Mouse (Mus musculus): ENCODE measurements around the gene Olfr1423.
"Not testable (repeated sequence)": the region's sequence is repeated elsewhere in the genome, so short reads cannot be mapped to it uniquely, and the experiment has no call there.

- TF ChIP-seq CTCF (IDR thresholded peaks at IDR 0.05; ENCODE audit: borderline replicate concordance, extremely low read depth, insufficient read depth, insufficient read length); POLR2A (IDR thresholded peaks at IDR 0.05; ENCODE audit: borderline replicate concordance, extremely low read depth, insufficient read depth, insufficient read length, poor library complexity, severe bottlenecking): not testable (repeated sequence)
Observed at GRCm38 (mm10) chr19:12067806-12068205, 26.7 kb upstream of the Olfr1423 start.
